Mouse (Mus musculus): ENCODE data around the gene Hist1h2af. TPM values are rescaled to one million over a fixed set of nuclear protein-coding genes. Genes with fewer than 3 reads are reported as not detected.

Hist1h2af gene
- 42.5 and 76.9 TPM in 2 replicates for polyA plus RNA-seq (2012; ENCODE audit: insufficient read depth, insufficient read length, missing spikeins)

DNA sequence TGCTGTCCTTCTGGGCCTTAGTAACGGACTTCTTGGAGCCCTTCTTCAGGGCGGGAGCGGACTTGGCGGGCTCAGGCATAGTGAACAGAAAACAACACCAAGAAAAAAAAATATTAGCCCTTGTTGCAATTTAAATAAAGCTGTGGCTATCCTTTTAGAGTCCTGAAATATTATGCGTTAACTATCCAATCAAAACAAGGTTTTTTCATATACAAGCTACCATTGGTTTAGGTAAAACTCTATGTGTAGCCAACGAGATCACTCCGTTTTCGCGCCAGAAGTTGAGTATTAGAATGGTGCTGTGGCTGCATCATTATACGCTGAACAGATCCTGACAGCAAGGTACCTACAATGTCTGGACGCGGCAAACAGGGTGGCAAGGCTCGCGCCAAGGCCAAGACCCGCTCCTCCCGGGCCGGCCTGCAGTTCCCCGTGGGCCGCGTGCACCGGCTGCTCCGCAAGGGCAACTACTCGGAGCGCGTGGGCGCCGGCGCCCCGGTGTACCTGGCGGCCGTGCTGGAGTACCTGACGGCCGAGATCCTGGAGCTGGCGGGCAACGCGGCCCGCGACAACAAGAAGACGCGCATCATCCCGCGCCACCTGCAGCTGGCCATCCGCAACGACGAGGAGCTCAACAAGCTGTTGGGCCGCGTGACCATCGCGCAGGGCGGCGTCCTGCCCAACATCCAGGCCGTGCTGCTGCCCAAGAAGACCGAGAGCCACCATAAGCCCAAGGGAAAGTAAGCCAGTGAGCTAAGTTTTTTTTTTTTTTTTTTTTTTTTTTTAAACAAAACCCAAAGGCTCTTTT, at the start of gene Hist1h2af:
Hist1h2af (plus strand) TSS at position 347 of the 808 bp plus-strand sequence.
- Histone ChIP-seq H3K4me3 (ENCODE audit: insufficient read depth, low read length) (peak within 1 kb of the TSS; percentile 63), H3K4me1 (ENCODE audit: control insufficient read depth, insufficient read depth, low read length) (peaks cover 28% of the 10 kb centered on the region), H3K27ac (ENCODE audit: insufficient read depth, low read depth, low read length) (peak within 1 kb of the TSS; percentile 84)

DNA sequence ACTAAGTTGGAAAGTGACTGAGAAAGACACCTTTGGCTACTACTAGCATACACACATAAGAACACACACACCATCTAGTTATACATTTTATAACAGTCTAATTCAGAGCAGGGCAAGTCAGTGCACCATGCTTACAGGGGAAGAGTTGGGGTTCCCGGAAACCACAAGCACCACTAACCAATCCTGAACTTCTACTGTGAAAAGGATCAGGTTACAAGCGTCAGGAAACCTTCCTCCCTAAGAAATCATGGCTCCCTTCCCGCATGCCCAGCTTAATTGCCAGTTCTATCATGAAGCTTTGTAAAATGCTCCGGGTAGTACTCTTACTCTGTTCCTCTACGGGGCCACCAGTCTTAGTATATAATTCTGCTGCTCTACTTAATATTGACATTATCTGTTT, 48.4 kb upstream of the Hist1h2af start:
- H3K4me3 ChIP-seq (ENCODE audit: insufficient read depth, low read length) = no peak overlapping the region
- H3K27ac ChIP-seq (ENCODE audit: insufficient read depth, low read depth, low read length) = no peak overlapping the region
- no peak for TF ChIP-seq CTCF (IDR thresholded peaks at IDR 0.05; ENCODE audit: low read depth, low read length)
- TF ChIP-seq POLR2A (IDR thresholded peaks at IDR 0.05; ENCODE audit: borderline replicate concordance, low read depth, low read length) = no peak
- H3K4me1 ChIP-seq (ENCODE audit: control insufficient read depth, insufficient read depth, low read length) = no peaks in the 10 kb centered on the region

DNA sequence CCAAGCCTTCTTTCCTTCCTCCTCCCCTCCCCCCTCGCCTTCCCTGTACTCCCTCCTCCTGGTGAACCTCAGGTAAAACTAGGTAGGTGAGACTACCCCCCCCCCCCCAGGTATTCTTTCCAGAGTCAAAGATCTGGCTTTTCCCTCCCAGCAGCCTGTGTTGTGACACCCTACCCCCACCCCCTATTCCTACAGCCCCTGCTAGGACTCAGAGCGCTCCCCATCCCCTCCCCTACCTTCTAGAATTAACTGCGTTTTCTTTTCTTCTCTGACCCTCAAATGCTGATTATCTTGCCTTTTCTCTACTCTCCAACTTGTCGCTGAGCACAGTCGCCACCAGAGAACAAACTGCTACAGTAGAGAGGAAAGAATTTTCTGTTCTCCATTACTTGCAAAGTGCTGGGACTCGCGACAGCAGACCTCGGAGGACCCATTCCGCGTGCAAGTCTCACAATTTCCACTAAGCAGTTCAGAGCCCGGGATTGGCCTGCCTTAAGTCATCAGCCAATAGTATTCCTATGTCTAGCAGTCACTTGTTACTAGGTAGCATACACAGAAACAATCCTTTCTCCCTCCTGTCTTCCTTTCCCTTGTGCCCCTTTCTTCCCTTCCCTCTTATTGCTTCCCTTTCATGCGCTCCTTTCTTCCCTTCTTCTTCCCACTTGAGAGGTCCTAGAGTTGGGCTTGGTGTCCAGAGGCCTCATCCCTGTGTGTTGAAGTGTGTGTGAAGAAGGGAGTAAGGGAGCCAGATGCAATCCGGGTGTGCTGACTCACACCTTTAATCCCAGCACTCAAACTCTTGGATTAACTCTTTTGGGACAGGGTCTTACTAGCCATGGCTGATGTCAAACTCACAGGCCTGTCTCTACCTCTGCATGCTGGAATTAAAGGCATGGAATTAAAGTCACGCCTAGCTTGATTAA, 45.0 kb upstream of the Hist1h2af start, which contains the start of gene Btn2a2:
Btn2a2 (minus strand) TSS at position 458 of the 923 bp plus-strand sequence.
- Histone ChIP-seq H3K4me3 (ENCODE audit: insufficient read depth, low read length) (peak within 1 kb of the TSS; percentile 33), H3K4me1 (ENCODE audit: control insufficient read depth, insufficient read depth, low read length) (peaks cover 10% of the 10 kb centered on the region), H3K27ac (ENCODE audit: insufficient read depth, low read depth, low read length) (no peak within 1 kb of the TSS)
- TF ChIP-seq CTCF (IDR thresholded peaks at IDR 0.05; ENCODE audit: low read depth, low read length) = no peak
- TF ChIP-seq POLR2A (IDR thresholded peaks at IDR 0.05; ENCODE audit: borderline replicate concordance, low read depth, low read length) = no peak

DNA sequence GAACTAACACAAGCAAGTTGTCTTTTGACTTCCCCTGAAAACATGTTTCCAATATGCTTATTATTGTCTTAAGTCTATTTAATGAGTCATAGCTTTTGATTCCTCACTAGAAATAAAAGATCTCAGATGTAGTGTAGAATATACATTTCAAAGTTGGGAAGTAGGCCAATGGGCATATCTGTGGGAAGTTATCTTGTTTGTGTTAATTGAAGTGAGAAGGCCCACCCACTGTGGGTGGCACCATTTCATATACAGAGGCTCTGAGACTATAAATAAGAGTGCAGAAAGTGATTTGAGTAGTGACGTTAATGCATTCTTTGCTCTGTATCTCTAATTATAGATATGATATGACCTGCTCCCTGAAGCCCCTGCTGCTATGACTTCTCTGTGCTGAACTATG, 42.8 kb upstream of the Hist1h2af start:
- no peak overlapping the region for H3K4me3 ChIP-seq (ENCODE audit: insufficient read depth, low read length)
- no peak overlapping the region for H3K27ac ChIP-seq (ENCODE audit: insufficient read depth, low read depth, low read length)
- peaks cover 10% of the 10 kb centered on the region for H3K4me1 ChIP-seq (ENCODE audit: control insufficient read depth, insufficient read depth, low read length)
- TF ChIP-seq POLR2A (IDR thresholded peaks at IDR 0.05; ENCODE audit: borderline replicate concordance, low read depth, low read length) (no peak), CTCF (IDR thresholded peaks at IDR 0.05; ENCODE audit: low read depth, low read length) (no peak)

DNA sequence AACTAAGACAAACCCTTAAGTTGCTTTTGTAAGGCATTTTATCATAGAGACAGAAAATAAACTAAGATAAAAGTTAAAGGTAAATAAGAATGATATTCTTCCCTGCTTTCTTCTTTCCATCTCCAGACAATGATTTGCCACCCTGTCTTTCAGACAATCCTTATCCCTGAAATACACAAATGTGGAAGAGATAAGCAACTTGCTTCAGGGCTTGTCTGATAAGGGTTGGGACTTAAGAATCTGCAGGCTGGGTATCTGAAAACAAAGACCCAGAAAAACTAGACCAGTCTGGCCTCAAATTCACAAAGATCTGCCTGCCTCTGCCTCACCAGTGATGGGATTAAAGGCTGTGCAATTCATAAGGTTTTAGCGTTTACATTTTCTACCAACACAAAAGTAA, 42.4 kb upstream of the Hist1h2af start:
- no peak overlapping the region for H3K27ac ChIP-seq (ENCODE audit: insufficient read depth, low read depth, low read length)
- H3K4me3 ChIP-seq (ENCODE audit: insufficient read depth, low read length) = no peak overlapping the region
- peaks cover 10% of the 10 kb centered on the region for H3K4me1 ChIP-seq (ENCODE audit: control insufficient read depth, insufficient read depth, low read length)
- TF ChIP-seq POLR2A (IDR thresholded peaks at IDR 0.05; ENCODE audit: borderline replicate concordance, low read depth, low read length) = no peak
- TF ChIP-seq CTCF (IDR thresholded peaks at IDR 0.05; ENCODE audit: low read depth, low read length) = no peak

DNA sequence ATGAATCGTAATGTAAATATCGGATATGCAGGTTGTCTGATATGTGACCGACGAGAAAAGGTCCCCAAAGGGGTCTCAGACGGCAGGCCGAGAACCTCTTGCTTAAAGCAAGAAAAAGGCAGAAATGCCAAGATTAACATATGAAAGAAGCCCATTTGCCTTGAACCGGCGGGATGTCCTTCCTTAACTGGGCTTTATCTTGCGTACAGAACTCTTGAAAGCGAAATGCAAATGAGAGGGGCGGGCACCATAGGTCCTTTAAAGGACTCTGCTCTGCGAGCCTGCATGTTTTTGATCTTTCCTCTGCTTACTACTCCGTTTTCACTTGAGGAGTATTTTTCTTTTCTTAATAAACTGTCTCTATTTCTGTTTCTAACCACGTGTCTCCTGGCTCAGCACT, 41.7 kb upstream of the Hist1h2af start:
- Histone ChIP-seq H3K4me1 (ENCODE audit: control insufficient read depth, insufficient read depth, low read length) (peaks cover 13% of the 10 kb centered on the region), H3K4me3 (ENCODE audit: insufficient read depth, low read length) (no peak overlapping the region), H3K27ac (ENCODE audit: insufficient read depth, low read depth, low read length) (0 out of 2 replicates have a peak overlapping the region, but pooled peaks have one; percentile 9)
- TF ChIP-seq CTCF (IDR thresholded peaks at IDR 0.05; ENCODE audit: low read depth, low read length) (no peak), POLR2A (IDR thresholded peaks at IDR 0.05; ENCODE audit: borderline replicate concordance, low read depth, low read length) (no peak)

DNA sequence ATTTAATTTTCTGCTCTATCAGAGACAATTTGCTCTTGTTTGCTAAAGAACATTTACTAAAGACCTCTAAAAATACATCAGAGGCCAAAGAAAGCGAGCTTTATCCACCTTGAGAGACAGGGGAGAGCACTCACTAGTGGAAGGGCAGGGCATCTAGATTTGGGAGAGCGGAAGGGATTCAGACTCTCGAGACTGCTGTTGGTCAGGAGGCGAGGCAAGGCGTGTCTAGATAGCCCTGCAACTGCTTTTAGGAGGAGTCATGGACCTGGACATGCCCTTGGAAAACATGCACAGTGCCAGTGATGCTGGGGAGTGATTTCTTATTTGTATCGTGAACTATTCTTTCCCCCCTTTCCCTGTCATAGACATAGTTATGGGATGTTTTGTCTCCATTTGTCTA, 38.2 kb upstream of the Hist1h2af start:
- Histone ChIP-seq H3K4me1 (ENCODE audit: control insufficient read depth, insufficient read depth, low read length) (peaks cover 15% of the 10 kb centered on the region), H3K4me3 (ENCODE audit: insufficient read depth, low read length) (no peak overlapping the region), H3K27ac (ENCODE audit: insufficient read depth, low read depth, low read length) (no peak overlapping the region)
- TF ChIP-seq POLR2A (IDR thresholded peaks at IDR 0.05; ENCODE audit: borderline replicate concordance, low read depth, low read length) (no peak), CTCF (IDR thresholded peaks at IDR 0.05; ENCODE audit: low read depth, low read length) (no peak)

DNA sequence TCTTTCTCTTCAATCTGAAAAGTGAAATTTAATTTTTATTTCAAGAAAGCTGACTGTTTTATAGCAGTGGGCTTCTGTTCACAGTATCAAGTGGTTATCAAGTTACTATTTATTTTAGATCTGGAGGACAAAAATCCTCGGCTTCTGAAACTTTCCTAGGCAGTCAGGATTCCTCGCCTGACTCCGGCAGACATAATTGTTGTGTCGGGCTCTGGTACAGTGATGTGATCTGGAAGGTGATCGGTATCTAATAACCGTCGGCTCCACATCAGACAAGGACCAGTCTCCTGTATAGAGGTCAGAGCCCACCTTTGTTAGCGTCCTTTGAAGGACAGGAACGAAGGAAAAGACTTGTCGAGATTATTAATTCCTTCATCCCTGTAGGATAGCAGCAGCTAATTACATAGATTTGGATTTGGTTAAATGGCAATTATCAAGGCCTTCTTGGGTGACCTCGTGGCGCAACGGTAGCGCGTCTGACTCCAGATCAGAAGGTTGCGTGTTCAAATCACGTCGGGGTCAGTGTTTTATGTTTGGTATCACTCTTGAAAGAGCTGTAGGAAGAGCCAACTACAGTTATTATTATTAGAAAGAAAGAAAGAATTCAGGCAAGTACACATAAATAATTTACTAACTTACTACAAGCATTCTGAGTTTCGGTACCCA, 35.9 kb upstream of the Hist1h2af start:
- Histone ChIP-seq H3K4me3 (ENCODE audit: insufficient read depth, low read length) (peak overlapping the region; percentile 40; the same call in 1 of the 2 replicates), H3K27ac (ENCODE audit: insufficient read depth, low read depth, low read length) (no peak overlapping the region), H3K4me1 (ENCODE audit: control insufficient read depth, insufficient read depth, low read length) (peaks cover 15% of the 10 kb centered on the region)
- no peak for TF ChIP-seq POLR2A (IDR thresholded peaks at IDR 0.05; ENCODE audit: borderline replicate concordance, low read depth, low read length)
- no peak for TF ChIP-seq CTCF (IDR thresholded peaks at IDR 0.05; ENCODE audit: low read depth, low read length)

DNA sequence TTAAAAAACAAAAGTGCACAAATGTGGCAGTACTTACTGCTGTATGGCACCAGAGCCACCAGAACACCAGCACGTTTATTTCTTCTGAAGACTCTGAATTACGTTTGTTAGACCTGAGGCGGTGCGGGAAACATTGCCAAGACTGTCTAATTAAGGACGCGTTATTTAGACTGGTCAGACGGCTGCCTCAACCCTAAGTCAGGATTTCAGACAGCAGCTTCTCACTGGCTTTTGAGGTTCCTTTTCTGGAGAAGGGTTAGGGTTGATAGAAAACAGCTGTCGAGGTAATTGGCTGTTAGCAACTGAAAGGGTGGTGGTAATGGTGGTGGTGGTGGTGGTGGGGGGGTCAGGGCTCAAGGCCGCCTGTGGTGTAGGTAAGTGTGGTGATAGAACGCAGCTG, 35.1 kb upstream of the Hist1h2af start:
- H3K4me3 ChIP-seq (ENCODE audit: insufficient read depth, low read length) = peak overlapping the region; percentile 40; the same call in 1 of the 2 replicates
- peaks cover 15% of the 10 kb centered on the region for H3K4me1 ChIP-seq (ENCODE audit: control insufficient read depth, insufficient read depth, low read length)
- no peak overlapping the region for H3K27ac ChIP-seq (ENCODE audit: insufficient read depth, low read depth, low read length)
- no peak for TF ChIP-seq CTCF (IDR thresholded peaks at IDR 0.05; ENCODE audit: low read depth, low read length)
- TF ChIP-seq POLR2A (IDR thresholded peaks at IDR 0.05; ENCODE audit: borderline replicate concordance, low read depth, low read length) = no peak
